Mouse (Mus musculus) stomach, embryonic 16.5 days (tissue): ENCODE data around the gene Aqp7. TPM values are rescaled to one million over a fixed set of nuclear protein-coding genes. Genes with fewer than 3 reads are reported as not detected.

Experiments
- ATAC-seq: fragments of 200-750 bp; cut with Nextera tagmentation; 2 replicates; pipeline ENCODE4 v1.8.0; 2017; ENCODE audit warnings: moderate number of reproducible peaks, moderate TSS enrichment; ENCODE audit not compliant: insufficient read depth, low FRiP score
- H3K27ac ChIP-seq: fragments of 300-500 bp; sonication (generic); 2 replicates; pipeline ENCODE4 v1.5.1; 2014; ENCODE audit warnings: low read length
- H3K27me3 ChIP-seq: fragments of 300-500 bp; sonication (generic); 2 replicates; pipeline ENCODE4 v1.6.1; 2014; ENCODE audit warnings: low read length, control low read depth, mixed read lengths; ENCODE audit not compliant: control insufficient read depth, insufficient read depth
- H3K36me3 ChIP-seq: fragments of 300-500 bp; sonication (generic); 2 replicates; pipeline ENCODE4 v1.6.1; 2014; ENCODE audit warnings: low read length; ENCODE audit not compliant: control insufficient read depth, insufficient read depth
- H3K4me1 ChIP-seq: fragments of 300-500 bp; sonication (generic); 2 replicates; pipeline ENCODE4 v1.6.1; 2014; ENCODE audit warnings: low read length, control low read depth, mixed read lengths; ENCODE audit not compliant: control insufficient read depth, insufficient read depth
- H3K4me2 ChIP-seq: fragments of 300-500 bp; sonication (generic); 2 replicates; pipeline ENCODE4 v1.6.1; 2014; ENCODE audit warnings: low read depth, low read length, mixed read lengths
- H3K4me3 ChIP-seq: fragments of 300-500 bp; sonication (generic); replicated peaks from 2 replicates; pipeline ENCODE4 v1.5.1; 2014; ENCODE audit warnings: mild to moderate bottlenecking, low read length
- H3K9ac ChIP-seq: fragments of 300-500 bp; sonication (generic); 2 replicates; pipeline ENCODE4 v1.6.1; 2014; ENCODE audit warnings: low read length
- H3K9me3 ChIP-seq: fragments of 300-500 bp; sonication (generic); replicated peaks from 2 replicates; pipeline ENCODE4 v1.6.1; 2016; ENCODE audit warnings: low read length, control low read depth; ENCODE audit not compliant: control insufficient read depth
- WGBS: fragments of 180-500 bp; shearing (Covaris S2); extraction: QIAGEN DNeasy Blood & Tissue Kit; methylation state at CpG from one replicate; pipeline ENCODE4 v1.1.7; 2014; 5-methylcytosine and 5-hydroxymethylcytosine counted together
- polyA plus RNA-seq: library from polyadenylated mRNA; unstranded; fragments of >200 nt; fragmentation: Nextera tagmentation; extraction: Ambion mirVana; gene quantifications from 2 replicates; pipeline ENCODE4 v1.2.1, GENCODE M21; 2015

The Aqp7 gene
- polyA plus RNA-seq, 1 experiment from 2014 or later: 0.40 TPM

GRCm38 (mm10) chr4:41031242-41031641 lies 16.7 kb downstream of the Aqp7 start:
- H3K4me3 ChIP-seq: no peak overlapping the region
- 0 out of 2 replicates have a peak, but pooled peaks cover 2% of the 10 kb centered on the region for H3K36me3 ChIP-seq
- WGBS: 67% methylated on average over 3 of the region's 3 CpGs
- no peak; the same call in 1 of the 2 replicates for ATAC-seq
- H3K27ac ChIP-seq: no peak overlapping the region; the same call in 1 of the 2 replicates
- H3K9ac ChIP-seq: no peak overlapping the region
- no peak overlapping the region for H3K4me2 ChIP-seq
- no peaks in the 10 kb centered on the region for H3K4me1 ChIP-seq
- no peaks in the 10 kb centered on the region for H3K27me3 ChIP-seq
- H3K9me3 ChIP-seq: no peaks in the 10 kb centered on the region

DNA sequence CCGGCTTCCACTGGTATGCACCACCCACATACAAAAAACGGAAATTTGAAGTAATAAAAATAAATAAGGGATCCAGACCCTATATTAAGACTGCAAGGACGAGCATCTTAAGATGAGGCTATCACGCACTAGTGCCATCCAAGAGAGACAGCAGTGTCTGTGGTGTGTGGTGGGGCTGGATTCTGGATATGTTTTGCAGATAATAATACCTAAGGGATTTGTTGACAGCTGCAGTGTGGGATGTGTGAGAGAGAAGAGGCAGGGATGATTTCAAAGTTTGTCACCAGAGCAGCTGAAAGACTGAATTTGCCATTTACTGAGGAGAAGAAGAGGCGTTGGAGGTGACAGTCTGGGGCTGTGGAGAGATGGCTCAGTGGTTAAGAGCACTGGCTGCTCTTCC lies 18.6 kb downstream of the Aqp7 start:
- H3K4me3 ChIP-seq: no peak overlapping the region
- no peaks in the 10 kb centered on the region for H3K27me3 ChIP-seq
- 91% methylated on average over 5 of the region's 5 CpGs for WGBS
- H3K9ac ChIP-seq: no peak overlapping the region
- no peak for ATAC-seq
- H3K36me3 ChIP-seq: peaks cover 8% of the 10 kb centered on the region; the same call in 1 of the 2 replicates
- no peaks in the 10 kb centered on the region for H3K9me3 ChIP-seq
- no peak overlapping the region for H3K4me2 ChIP-seq
- H3K27ac ChIP-seq: no peak overlapping the region
- H3K4me1 ChIP-seq: no peaks in the 10 kb centered on the region

DNA sequence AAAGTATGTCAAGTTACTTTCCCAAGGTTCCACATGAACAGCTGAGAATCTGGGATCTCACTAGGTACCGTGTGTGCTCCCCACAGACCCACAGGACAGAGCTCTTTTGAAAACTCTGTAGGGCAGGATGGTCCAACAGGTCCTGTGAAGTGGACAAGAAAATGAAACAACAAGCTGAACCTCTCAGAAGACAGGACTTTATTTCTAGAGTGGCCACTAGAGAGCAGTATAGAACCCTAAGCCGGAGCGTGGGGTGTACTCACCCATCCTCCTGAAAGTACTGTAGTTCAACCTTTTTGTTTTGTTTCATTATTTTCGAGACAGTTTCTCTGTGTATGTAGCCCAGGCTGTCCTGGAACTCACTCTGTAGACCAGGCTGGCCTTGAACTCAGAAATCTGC lies 19.7 kb downstream of the Aqp7 start:
- 85% methylated on average over 4 of the region's 4 CpGs for WGBS
- Histone ChIP-seq H3K27me3 (no peaks in the 10 kb centered on the region), H3K9me3 (no peaks in the 10 kb centered on the region), H3K9ac (no peak overlapping the region), H3K4me2 (no peak overlapping the region), H3K4me1 (no peaks in the 10 kb centered on the region), H3K27ac (no peak overlapping the region), H3K4me3 (no peak overlapping the region), H3K36me3 (peaks cover 16% of the 10 kb centered on the region; the same call in 1 of the 2 replicates)
- no peak for ATAC-seq

- Histone ChIP-seq H3K27ac (no peak overlapping the region), H3K36me3 (peaks cover 19% of the 10 kb centered on the region; the same call in 1 of the 2 replicates), H3K4me3 (no peak overlapping the region), H3K9ac (no peak overlapping the region), H3K4me1 (no peaks in the 10 kb centered on the region), H3K9me3 (no peaks in the 10 kb centered on the region), H3K4me2 (no peak overlapping the region), H3K27me3 (no peaks in the 10 kb centered on the region)
- ATAC-seq: peak; percentile 61; the same call in 1 of the 2 replicates
- 69% methylated on average over 3 of the region's 3 CpGs for WGBS
These were observed 20.1 kb downstream of the Aqp7 start for GRCm38 (mm10) chr4:41027872-41028271.

- no peak for ATAC-seq
- WGBS: 60% methylated on average over 8 of the region's 8 CpGs
- Histone ChIP-seq H3K4me1 (no peaks in the 10 kb centered on the region), H3K27me3 (no peaks in the 10 kb centered on the region), H3K4me3 (no peak overlapping the region), H3K9me3 (no peaks in the 10 kb centered on the region), H3K4me2 (no peak overlapping the region), H3K27ac (no peak overlapping the region), H3K9ac (no peak overlapping the region), H3K36me3 (peaks cover 22% of the 10 kb centered on the region; the same call in 1 of the 2 replicates)
These were observed 21.7 kb downstream of the Aqp7 start for GRCm38 (mm10) chr4:41026086-41026787.

- Histone ChIP-seq H3K9ac (no peak overlapping the region), H3K4me3 (no peak overlapping the region), H3K4me1 (no peaks in the 10 kb centered on the region), H3K27ac (no peak overlapping the region), H3K36me3 (peaks cover 24% of the 10 kb centered on the region; the same call in 1 of the 2 replicates), H3K4me2 (no peak overlapping the region), H3K9me3 (no peaks in the 10 kb centered on the region), H3K27me3 (no peaks in the 10 kb centered on the region)
- no peak for ATAC-seq
- WGBS: 92% methylated on average over 5 of the region's 5 CpGs
These were observed 26.8 kb downstream of the Aqp7 start for GRCm38 (mm10) chr4:41021094-41021493.

DNA sequence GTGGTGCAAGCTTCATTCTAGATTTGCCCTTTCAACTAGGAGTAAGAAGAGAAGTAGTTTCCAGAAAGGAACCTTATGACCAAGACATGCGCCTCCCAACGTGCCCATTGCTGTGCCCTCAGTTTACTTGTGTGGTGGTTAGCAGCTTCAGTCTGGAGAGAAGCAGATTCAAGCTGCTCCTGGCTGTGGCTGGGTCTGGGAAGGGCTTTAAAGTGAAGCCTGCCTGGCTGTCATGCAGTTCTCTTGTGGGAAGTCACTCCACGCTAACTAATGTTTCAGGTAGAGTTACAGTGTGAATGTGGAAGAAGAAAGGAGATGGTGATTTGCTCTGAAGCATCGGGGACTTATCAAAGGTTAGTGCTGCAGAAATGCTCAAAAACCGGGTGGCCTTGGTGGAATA lies 32.1 kb downstream of the Aqp7 start:
- ATAC-seq: no peak
- WGBS: 86% methylated on average over 5 of the region's 5 CpGs

GRCm38 (mm10) chr4:41013351-41013750 lies 34.6 kb downstream of the Aqp7 start:
- Histone ChIP-seq H3K4me2 (no peak overlapping the region), H3K36me3 (peaks cover 29% of the 10 kb centered on the region), H3K4me3 (no peak overlapping the region), H3K4me1 (no peaks in the 10 kb centered on the region), H3K9me3 (no peaks in the 10 kb centered on the region), H3K27ac (no peak overlapping the region), H3K27me3 (no peaks in the 10 kb centered on the region), H3K9ac (no peak overlapping the region)
- ATAC-seq: no peak
- 85% methylated on average over 3 of the region's 3 CpGs for WGBS

More for the DNA sequence above, 32.1 kb downstream of the Aqp7 start:
- H3K9me3 ChIP-seq: no peaks in the 10 kb centered on the region
- H3K4me2 ChIP-seq: no peak overlapping the region
- H3K9ac ChIP-seq: no peak overlapping the region
- no peak overlapping the region for H3K4me3 ChIP-seq
- H3K36me3 ChIP-seq: peaks cover 17% of the 10 kb centered on the region
- H3K27ac ChIP-seq: no peak overlapping the region
- H3K4me1 ChIP-seq: no peaks in the 10 kb centered on the region
- H3K27me3 ChIP-seq: no peaks in the 10 kb centered on the region

GRCm38 (mm10) chr4:41000842-41001639 lies 46.9 kb downstream of the Aqp7 start:
- peaks cover 32% of the 10 kb centered on the region for H3K36me3 ChIP-seq
- H3K9me3 ChIP-seq: no peaks in the 10 kb centered on the region
- H3K27me3 ChIP-seq: no peaks in the 10 kb centered on the region
- WGBS: 85% methylated on average over 9 of the region's 9 CpGs
- H3K9ac ChIP-seq: no peak overlapping the region
- H3K4me2 ChIP-seq: no peak overlapping the region
- no peak for ATAC-seq
- H3K4me1 ChIP-seq: no peaks in the 10 kb centered on the region
- no peak overlapping the region for H3K4me3 ChIP-seq
- no peak overlapping the region for H3K27ac ChIP-seq
